Mouse (Mus musculus): ENCODE results near the gene Hmg20a.

DNA sequence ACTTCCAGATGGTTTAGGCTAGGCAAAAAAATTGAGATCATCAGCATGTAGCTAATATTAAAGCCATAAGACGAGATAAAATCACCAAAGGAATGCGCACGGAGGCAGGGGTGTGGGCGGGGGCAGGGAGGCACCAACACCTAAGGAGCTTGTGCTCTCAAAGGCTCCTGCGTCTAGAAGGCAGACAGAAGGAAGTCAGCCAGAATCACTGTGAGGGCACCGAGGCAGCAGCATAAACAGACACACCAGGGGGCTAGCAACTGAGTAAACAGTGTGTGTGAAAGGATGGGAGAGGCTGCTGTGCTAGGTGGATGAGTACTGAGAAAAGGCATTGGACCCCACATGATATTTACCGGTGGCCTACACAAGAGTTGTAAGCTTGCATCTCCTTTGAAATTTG lies 51.9 kb downstream of the Hmg20a start:
- no peak for TF ChIP-seq CTCF (IDR thresholded peaks at IDR 0.05; ENCODE audit: extremely low read depth, insufficient read depth, low read length)
- no peak for TF ChIP-seq POLR2A (IDR thresholded peaks at IDR 0.05; ENCODE audit: extremely low read depth, insufficient read depth, low read length)
